Mouse (Mus musculus) lung, postnatal 0 days (tissue): ENCODE data around the gene Magi1. TPM values are rescaled to one million over a fixed set of nuclear protein-coding genes. Genes with fewer than 3 reads are reported as not detected.
A peak's percentile ranks its signal among the peaks of the same experiment; 100 is the strongest.

Experiments used
- ATAC-seq: fragments of 200-750 bp; cut with Nextera tagmentation; 2 replicates; pipeline ENCODE4 v1.8.0; 2017; ENCODE audit warnings: moderate library complexity
- DNase-seq: peaks from one replicate; pipeline ENCODE4 v3.0.0-alpha.2; 2016; ENCODE audit warnings: low spot score
- H3K27ac ChIP-seq: fragments of 300-500 bp; sonication (generic); 2 replicates; pipeline ENCODE4 v1.5.1; 2014; ENCODE audit warnings: antibody characterized with exemption, mild to moderate bottlenecking, low read length, mixed read lengths
- H3K27me3 ChIP-seq: fragments of 300-500 bp; sonication (generic); replicated peaks from 2 replicates; pipeline ENCODE4 v1.6.1; 2014; ENCODE audit warnings: low read length, mixed read lengths; ENCODE audit not compliant: insufficient read depth
- H3K36me3 ChIP-seq: fragments of 300-500 bp; sonication (generic); 2 replicates; pipeline ENCODE4 v1.6.1; 2014; ENCODE audit warnings: low read length, mixed read lengths; ENCODE audit not compliant: insufficient read depth
- H3K4me1 ChIP-seq: fragments of 300-500 bp; sonication (generic); 2 replicates; pipeline ENCODE4 v1.6.1; 2014; ENCODE audit warnings: antibody characterized with exemption, low read depth, low read length, mixed read lengths; ENCODE audit not compliant: insufficient read depth
- H3K4me2 ChIP-seq: fragments of 300-500 bp; sonication (generic); replicated peaks from 2 replicates; pipeline ENCODE4 v1.6.1; 2014; ENCODE audit warnings: low read depth, mild to moderate bottlenecking, low read length, moderate library complexity, mixed read lengths
- H3K4me3 ChIP-seq: fragments of 300-500 bp; sonication (generic); 2 replicates; pipeline ENCODE4 v1.5.1; 2014; ENCODE audit warnings: low read depth, low read length
- H3K9ac ChIP-seq: fragments of 300-500 bp; sonication (generic); replicated peaks from 2 replicates; pipeline ENCODE4 v1.6.1; 2014; ENCODE audit warnings: low read depth, mild to moderate bottlenecking
- H3K9me3 ChIP-seq: fragments of 300-500 bp; sonication (generic); 2 replicates; pipeline ENCODE4 v1.6.1; 2016; ENCODE audit warnings: low read length, mixed read lengths
- CTCF ChIP-seq: IDR thresholded peaks from 2 replicates; pipeline ENCODE4 v1.5.1; 2016; ENCODE audit warnings: antibody characterized with exemption, mild to moderate bottlenecking
- EP300 ChIP-seq: IDR thresholded peaks from 2 replicates; pipeline ENCODE4 v1.6.1; 2016; ENCODE audit warnings: antibody characterized with exemption, mild to moderate bottlenecking, control low read depth
- WGBS: fragments of 180-500 bp; shearing (Covaris S2); extraction: QIAGEN DNeasy Blood & Tissue Kit; methylation state at CpG from one replicate; pipeline ENCODE4 v1.1.7; 2014; 5-methylcytosine and 5-hydroxymethylcytosine counted together
- polyA plus RNA-seq: library from polyadenylated mRNA; unstranded; fragments of >200 nt; fragmentation: Nextera tagmentation; extraction: Ambion mirVana; gene quantifications from 2 replicates; pipeline ENCODE4 v1.2.1, GENCODE M21; 2015

The Magi1 gene
- polyA plus RNA-seq, result 10.7 and 12.9 TPM in 2 replicates

GRCm38 (mm10) chr6:94283318-94284061, at the start of gene Magi1:
Magi1 (minus strand) TSS chr6:94283917.
- DNase-seq (peak; percentile 98), ATAC-seq (peak; percentile 95)
- H3K9me3 ChIP-seq, result no peaks in the 10 kb centered on the region

GRCm38 (mm10) chr6:94327143-94327542, 43.4 kb upstream of the Magi1 start:
- DNase-seq (peak; percentile 56), ATAC-seq (no peak)
- H3K4me2 ChIP-seq, result no peak overlapping the region
- no peak overlapping the region for H3K27ac ChIP-seq
- H3K36me3 ChIP-seq, result no peaks in the 10 kb centered on the region
- H3K4me1 ChIP-seq, result no peaks in the 10 kb centered on the region
- H3K9me3 ChIP-seq, result no peaks in the 10 kb centered on the region
- WGBS, result 32% methylated on average over 4 of the region's 4 CpGs
- no peak overlapping the region for H3K4me3 ChIP-seq
- H3K9ac ChIP-seq, result no peak overlapping the region
- TF ChIP-seq CTCF (no peak), EP300 (no peak)
- no peaks in the 10 kb centered on the region for H3K27me3 ChIP-seq

More at GRCm38 (mm10) chr6:94283318-94284061, at the start of gene Magi1:
- no peaks in the 10 kb centered on the region for H3K4me1 ChIP-seq
- peak within 1 kb of the TSS; percentile 86 for H3K4me3 ChIP-seq
- TF ChIP-seq EP300 (no peak), CTCF (no peak)
- WGBS, result under 1% methylated on average over 63 of the region's 86 CpGs
- H3K27me3 ChIP-seq, result no peaks in the 10 kb centered on the region
- H3K27ac ChIP-seq, result peak within 1 kb of the TSS; percentile 97
- no peaks in the 10 kb centered on the region for H3K36me3 ChIP-seq
- H3K4me2 ChIP-seq, result peak within 1 kb of the TSS; percentile 79
- H3K9ac ChIP-seq, result peak within 1 kb of the TSS; percentile 68

GRCm38 (mm10) chr6:94316886-94317285, 33.2 kb upstream of the Magi1 start:
- H3K4me1 ChIP-seq, result no peaks in the 10 kb centered on the region

GRCm38 (mm10) chr6:94312285-94312684, 28.6 kb upstream of the Magi1 start:
- Histone ChIP-seq H3K27ac (no peak overlapping the region), H3K9ac (no peak overlapping the region), H3K9me3 (no peaks in the 10 kb centered on the region), H3K4me1 (no peaks in the 10 kb centered on the region), H3K4me3 (no peak overlapping the region), H3K4me2 (no peak overlapping the region), H3K36me3 (no peaks in the 10 kb centered on the region), H3K27me3 (no peaks in the 10 kb centered on the region)
- WGBS, result 66% methylated on average over 7 of the region's 7 CpGs
- TF ChIP-seq CTCF (no peak), EP300 (no peak)
- DNase-seq, result no peak
- ATAC-seq, result no peak

More at GRCm38 (mm10) chr6:94316886-94317285, 33.2 kb upstream of the Magi1 start:
- H3K27me3 ChIP-seq, result no peaks in the 10 kb centered on the region
- ATAC-seq, result no peak
- no peak overlapping the region for H3K4me3 ChIP-seq
- WGBS, result 70% methylated on average over 3 of the region's 3 CpGs
- no peaks in the 10 kb centered on the region for H3K36me3 ChIP-seq
- no peak overlapping the region for H3K27ac ChIP-seq
- no peak overlapping the region for H3K4me2 ChIP-seq
- no peaks in the 10 kb centered on the region for H3K9me3 ChIP-seq
- H3K9ac ChIP-seq, result no peak overlapping the region
- no peak for DNase-seq
- no peak for TF ChIP-seq EP300
- TF ChIP-seq CTCF, result no peak

GRCm38 (mm10) chr6:94308498-94308897, 24.8 kb upstream of the Magi1 start:
- H3K9me3 ChIP-seq, result no peaks in the 10 kb centered on the region
- DNase-seq (no peak), ATAC-seq (no peak)
- 27% methylated on average over 7 of the region's 7 CpGs for WGBS
- H3K36me3 ChIP-seq, result no peaks in the 10 kb centered on the region
- H3K27ac ChIP-seq, result no peak overlapping the region
- H3K9ac ChIP-seq, result no peak overlapping the region
- H3K4me1 ChIP-seq, result no peaks in the 10 kb centered on the region
- H3K4me2 ChIP-seq, result no peak overlapping the region
- TF ChIP-seq CTCF (no peak), EP300 (no peak)
- no peak overlapping the region for H3K4me3 ChIP-seq
- no peaks in the 10 kb centered on the region for H3K27me3 ChIP-seq

- ATAC-seq (peak; percentile 35; the same call in 1 of the 2 replicates), DNase-seq (peak; percentile 42)
- TF ChIP-seq EP300 (no peak), CTCF (no peak)
- Histone ChIP-seq H3K9ac (no peak overlapping the region), H3K4me2 (no peak overlapping the region), H3K27ac (no peak overlapping the region), H3K36me3 (no peaks in the 10 kb centered on the region), H3K9me3 (no peaks in the 10 kb centered on the region), H3K4me1 (no peaks in the 10 kb centered on the region), H3K27me3 (no peaks in the 10 kb centered on the region), H3K4me3 (no peak overlapping the region)
- WGBS, result 70% methylated on average over 6 of the region's 6 CpGs
Observed at GRCm38 (mm10) chr6:94303512-94303911, 19.8 kb upstream of the Magi1 start.
